Mouse (Mus musculus) myocyte (in vitro differentiated cells): ENCODE measurements around the gene Zc3h18. TPM values are rescaled to one million over a fixed set of nuclear protein-coding genes. Genes with fewer than 3 reads are reported as not detected.

Experiments
- H3K27me3 ChIP-seq: one replicate; pipeline ENCODE4 v1.6.1; 2011; ENCODE audit not compliant: control insufficient read depth, insufficient read depth, insufficient read length
- H3K36me3 ChIP-seq: one replicate; pipeline ENCODE4 v1.6.1; 2011; ENCODE audit not compliant: control insufficient read depth, insufficient read depth
- H3K4me2 ChIP-seq: one replicate; pipeline ENCODE4 v1.6.1; 2011; ENCODE audit warnings: low read depth, control low read depth
- H3K4me3 ChIP-seq: one replicate; pipeline ENCODE4 v1.5.1; 2011; ENCODE audit warnings: mild to moderate bottlenecking, control low read depth, moderate library complexity
- H3K79me2 ChIP-seq: one replicate; pipeline ENCODE4 v1.6.1; 2011; ENCODE audit not compliant: control insufficient read depth, insufficient read depth
- H3ac ChIP-seq: one replicate; pipeline ENCODE4 v1.6.1; 2011; ENCODE audit not compliant: control insufficient read depth, insufficient read length
- CEBPB ChIP-seq: IDR thresholded peaks from 2 replicates; pipeline ENCODE4 v1.6.1; 2011; ENCODE audit warnings: mild to moderate bottlenecking, moderate library complexity; ENCODE audit not compliant: poor library complexity, insufficient read depth, severe bottlenecking
- MYOD1 ChIP-seq, 3 experiments: IDR thresholded peaks; one replicate each; pipeline ENCODE4 v1.6.1; 2011; ENCODE audit warnings: control low read depth in 2 of 3, low read depth in 2 of 3, mild to moderate bottlenecking in 2 of 3, moderate library complexity in 1 of 3; ENCODE audit not compliant: insufficient read length in 2 of 3, control insufficient read depth in 1 of 3
- POLR2AphosphoS2 ChIP-seq: IDR thresholded peaks from one replicate; pipeline ENCODE4 v1.6.1; 2011; ENCODE audit warnings: low read depth, control low read depth; ENCODE audit not compliant: insufficient read length
- SRF ChIP-seq: IDR thresholded peaks from one replicate; pipeline ENCODE4 v1.6.1; 2011; ENCODE audit warnings: low read depth; ENCODE audit not compliant: control insufficient read depth, insufficient read length
- USF1 ChIP-seq: IDR thresholded peaks from one replicate; pipeline ENCODE4 v1.6.1; 2011; ENCODE audit warnings: low read depth, mild to moderate bottlenecking, control low read depth, moderate library complexity
- polyA plus RNA-seq: library from polyadenylated mRNA; unstranded; fragments of >200 nt; fragmentation: generic; extraction: Trizol; gene quantifications from one replicate; pipeline ENCODE4 v1.2.1, GENCODE M21; 2012; ENCODE audit warnings: missing spikeins

Gene Zc3h18
- polyA plus RNA-seq, 1 experiment, result 28.8 TPM

DNA sequence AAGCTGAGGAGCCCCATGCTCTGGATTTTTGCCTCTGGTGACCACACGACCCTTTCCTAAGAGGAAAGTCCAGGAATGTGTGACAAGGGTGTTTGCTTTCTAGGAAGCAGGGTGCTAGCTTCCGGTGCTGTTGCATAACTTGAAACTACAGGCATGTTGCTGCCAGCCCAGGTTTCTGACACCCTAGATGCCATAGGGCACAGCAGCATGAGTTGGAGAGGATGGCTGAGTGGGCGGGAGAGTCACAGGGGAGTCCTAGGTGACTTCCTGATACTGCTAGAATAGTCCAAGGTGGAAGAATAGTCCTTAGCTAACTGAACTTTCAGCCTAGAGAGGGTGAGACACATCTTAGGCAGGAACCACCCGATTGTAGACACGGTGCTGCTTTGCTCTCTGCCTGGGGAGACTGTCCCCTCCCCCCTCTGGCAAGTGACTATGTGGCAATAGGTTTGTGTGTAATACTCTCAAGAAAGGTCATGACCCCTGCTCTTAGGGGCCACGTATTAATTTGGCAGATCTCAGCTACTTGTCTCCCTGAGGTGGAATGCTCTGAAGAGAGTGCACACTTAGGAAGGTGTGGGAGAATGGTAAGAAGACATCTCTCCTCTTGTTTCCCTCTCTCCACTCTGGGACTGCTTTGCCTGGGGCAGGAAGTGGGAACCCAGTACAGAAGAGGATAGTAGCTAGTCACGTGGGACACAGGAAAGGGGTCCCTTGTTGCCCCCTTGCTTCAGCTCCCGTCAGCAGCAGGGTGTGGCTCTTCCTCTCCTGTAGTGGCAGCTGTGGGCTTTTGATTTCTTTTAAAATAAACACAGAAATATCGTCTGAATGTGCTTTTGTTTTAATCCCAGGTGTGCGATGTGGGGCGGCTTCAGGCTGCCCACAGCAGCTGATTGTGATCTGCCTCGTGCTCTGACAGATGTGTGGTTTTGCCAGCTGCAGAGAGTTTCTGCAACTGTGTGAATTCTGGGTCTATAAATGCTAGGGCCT lies 87.5 kb downstream of the Zc3h18 start:
- no peak overlapping the region for H3K4me2 ChIP-seq
- no peaks in the 10 kb centered on the region for H3K79me2 ChIP-seq
- no peaks in the 10 kb centered on the region for H3K27me3 ChIP-seq
- no peak for TF ChIP-seq SRF
- no peak for TF ChIP-seq CEBPB
- TF ChIP-seq USF1, result no peak
- H3K4me3 ChIP-seq, result no peak overlapping the region
- H3ac ChIP-seq, result no peak overlapping the region
- peaks cover 5% of the 10 kb centered on the region for H3K36me3 ChIP-seq

DNA sequence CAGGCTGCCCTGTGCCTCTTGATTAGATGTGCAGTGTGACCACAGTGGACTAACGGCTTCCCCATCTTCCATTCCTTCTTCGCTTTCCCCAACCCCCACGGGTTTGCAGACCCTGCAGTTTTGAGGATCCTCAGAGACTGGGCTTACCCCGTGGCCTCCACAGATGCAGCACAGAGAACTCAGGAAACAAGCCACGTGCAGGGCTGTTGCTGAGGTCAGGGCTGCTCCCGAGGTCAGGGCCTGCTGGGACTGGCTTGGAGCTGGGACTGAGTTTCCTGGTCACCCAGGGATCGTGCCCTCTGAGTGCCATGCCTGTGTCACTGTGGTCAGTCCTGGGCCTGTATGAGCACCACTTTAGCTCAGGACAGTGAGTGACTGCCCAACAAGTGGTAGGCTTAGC lies 88.6 kb downstream of the Zc3h18 start:
- Histone ChIP-seq H3K4me3 (no peak overlapping the region), H3ac (no peak overlapping the region), H3K27me3 (no peaks in the 10 kb centered on the region), H3K4me2 (no peak overlapping the region), H3K36me3 (peaks cover 9% of the 10 kb centered on the region), H3K79me2 (no peaks in the 10 kb centered on the region)
- no peak for TF ChIP-seq SRF
- no peak for TF ChIP-seq MYOD1 (IDR thresholded peaks at IDR 0.05; ENCODE audit: control insufficient read depth in 1 of 3, insufficient read length in 2 of 3, low read depth in 2 of 3)
- TF ChIP-seq POLR2AphosphoS2, result peak; percentile 17

Other genes starting within 250 kb of the Zc3h18 start
- 22.6 TPM for gene Zfpm1, start 94.5 kb upstream of the Zc3h18 start, polyA plus RNA-seq
- gene Trhr2, start 15.9 kb upstream of the Zc3h18 start, polyA plus RNA-seq, result not detected
- gene Il17c, start 45.4 kb downstream of the Zc3h18 start, polyA plus RNA-seq, result not detected
- gene Cyba, start 56.3 kb downstream of the Zc3h18 start, polyA plus RNA-seq, result not detected
- gene Mvd, start 66.8 kb downstream of the Zc3h18 start, polyA plus RNA-seq, result 85.3 TPM
- 1.3 TPM for gene Snai3, start 84.1 kb downstream of the Zc3h18 start, polyA plus RNA-seq
- gene Rnf166, start 99.5 kb downstream of the Zc3h18 start, polyA plus RNA-seq, result 36.3 TPM
- 31.5 TPM for gene Ctu2, start 99.5 kb downstream of the Zc3h18 start, polyA plus RNA-seq
- 156 TPM for gene Piezo1, start 174.7 kb downstream of the Zc3h18 start, polyA plus RNA-seq
- 19.7 TPM for gene Cdt1, start 191.4 kb downstream of the Zc3h18 start, polyA plus RNA-seq
- gene Aprt, start 200.3 kb downstream of the Zc3h18 start, polyA plus RNA-seq, result 261 TPM
- gene Galns, start 234.9 kb downstream of the Zc3h18 start, polyA plus RNA-seq, result 17.6 TPM
- gene Trappc2l, start 235.0 kb downstream of the Zc3h18 start, polyA plus RNA-seq, result 95.7 TPM
- 0.55 TPM for gene Pabpn1l, start 246.1 kb downstream of the Zc3h18 start, polyA plus RNA-seq